Mouse (Mus musculus) small intestine, adult 2 months (tissue): ENCODE results near the gene 6430548M08Rik.

Experiments
- CTCF ChIP-seq: fragments of 200-500 bp; IDR thresholded peaks from 2 replicates; pipeline ENCODE4 v1.5.1; 2012; ENCODE audit warnings: low read depth, mild to moderate bottlenecking, control low read depth, inconsistent platforms, low read length, moderate library complexity, mixed read lengths; ENCODE audit not compliant: insufficient replicate concordance, insufficient read length; ENCODE audit errors: extremely low read depth
- POLR2A ChIP-seq: fragments of 200-500 bp; IDR thresholded peaks from 2 replicates; pipeline ENCODE4 v1.6.1; 2012; ENCODE audit warnings: low read depth, mild to moderate bottlenecking, control low read depth, inconsistent platforms, low read length, moderate library complexity

DNA sequence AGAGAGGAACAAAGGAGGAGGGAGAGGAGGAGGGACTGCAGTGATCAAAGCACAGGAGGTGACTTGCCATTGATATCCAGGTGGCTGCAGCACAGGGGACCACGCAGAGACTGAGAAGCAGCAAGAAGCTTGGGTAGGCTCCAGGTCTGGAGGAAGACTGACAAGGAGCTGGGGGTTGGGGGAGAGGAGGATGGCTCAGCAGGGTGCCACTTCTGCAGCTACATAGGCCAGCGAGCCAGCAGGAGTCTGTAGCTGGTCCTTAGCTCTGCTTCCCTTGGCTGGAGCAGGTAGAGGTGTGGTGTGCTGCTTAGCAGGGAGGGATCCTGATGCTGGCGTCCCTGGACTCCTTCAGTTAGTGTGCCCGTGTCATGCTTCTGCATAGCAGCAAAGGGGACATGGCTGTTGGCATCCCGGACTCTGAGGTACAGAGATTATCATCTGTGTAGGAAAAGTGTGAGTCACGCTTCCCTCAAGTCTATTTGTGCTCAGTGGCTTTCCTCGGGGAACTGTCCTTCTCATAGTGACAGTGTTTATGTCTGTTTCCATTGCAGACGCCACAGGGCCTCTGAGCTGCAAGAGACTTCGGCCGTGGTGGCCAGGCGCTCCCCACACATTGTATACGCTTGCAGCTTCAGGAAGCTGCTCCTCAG, 30.8 kb downstream of the 6430548M08Rik start:
- TF ChIP-seq POLR2A (no peak), CTCF (no peak)
